Mouse (Mus musculus) neural tube, embryonic 13.5 days (tissue): ENCODE results near the gene Atp6v0e2. TPM values are rescaled to one million over a fixed set of nuclear protein-coding genes. Genes with fewer than 3 reads are reported as not detected.

Source experiments
- ATAC-seq: fragments of 200-750 bp; cut with Nextera tagmentation; 2 replicates; pipeline ENCODE4 v1.8.0; 2017; ENCODE audit warnings: low read depth, mild to moderate bottlenecking, moderate TSS enrichment, moderate library complexity
- H3K27ac ChIP-seq: fragments of 300-500 bp; sonication (generic); replicated peaks from 2 replicates; pipeline ENCODE4 v1.5.1; 2015; ENCODE audit warnings: moderate library complexity, mild to moderate bottlenecking, inconsistent platforms
- H3K27me3 ChIP-seq: fragments of 300-500 bp; sonication (generic); 2 replicates; pipeline ENCODE4 v1.6.1; 2015; ENCODE audit warnings: mild to moderate bottlenecking, inconsistent platforms
- H3K36me3 ChIP-seq: fragments of 300-500 bp; sonication (generic); 2 replicates; pipeline ENCODE4 v1.6.1; 2015; ENCODE audit warnings: mild to moderate bottlenecking, inconsistent platforms
- H3K4me1 ChIP-seq: fragments of 300-500 bp; sonication (generic); replicated peaks from 2 replicates; pipeline ENCODE4 v1.6.1; 2015; ENCODE audit warnings: inconsistent platforms
- H3K4me2 ChIP-seq: fragments of 300-500 bp; sonication (generic); 2 replicates; pipeline ENCODE4 v1.6.1; 2015; ENCODE audit warnings: inconsistent platforms, mild to moderate bottlenecking, moderate library complexity
- H3K4me3 ChIP-seq: fragments of 300-500 bp; sonication (generic); 2 replicates; pipeline ENCODE4 v1.5.1; 2015; ENCODE audit warnings: mild to moderate bottlenecking, inconsistent platforms
- H3K9ac ChIP-seq: fragments of 300-500 bp; sonication (generic); 2 replicates; pipeline ENCODE4 v1.6.1; 2015; ENCODE audit warnings: moderate library complexity, mild to moderate bottlenecking, inconsistent platforms
- H3K9me3 ChIP-seq: fragments of 300-500 bp; sonication (generic); 2 replicates; pipeline ENCODE4 v1.6.1; 2016; ENCODE audit warnings: inconsistent platforms
- WGBS: fragments of 180-500 bp; shearing (Covaris S2); methylation state at CpG from one replicate; pipeline ENCODE4 v1.1.7; 2015; 5-methylcytosine and 5-hydroxymethylcytosine counted together
- polyA plus RNA-seq: library from polyadenylated mRNA; unstranded; fragments of >200 nt; fragmentation: Nextera tagmentation; extraction: Ambion mirVana; gene quantifications from 2 replicates; pipeline ENCODE4 v1.2.1, GENCODE M21; 2015

Gene Atp6v0e2
- 177 and 203 TPM in 2 replicates for polyA plus RNA-seq

DNA sequence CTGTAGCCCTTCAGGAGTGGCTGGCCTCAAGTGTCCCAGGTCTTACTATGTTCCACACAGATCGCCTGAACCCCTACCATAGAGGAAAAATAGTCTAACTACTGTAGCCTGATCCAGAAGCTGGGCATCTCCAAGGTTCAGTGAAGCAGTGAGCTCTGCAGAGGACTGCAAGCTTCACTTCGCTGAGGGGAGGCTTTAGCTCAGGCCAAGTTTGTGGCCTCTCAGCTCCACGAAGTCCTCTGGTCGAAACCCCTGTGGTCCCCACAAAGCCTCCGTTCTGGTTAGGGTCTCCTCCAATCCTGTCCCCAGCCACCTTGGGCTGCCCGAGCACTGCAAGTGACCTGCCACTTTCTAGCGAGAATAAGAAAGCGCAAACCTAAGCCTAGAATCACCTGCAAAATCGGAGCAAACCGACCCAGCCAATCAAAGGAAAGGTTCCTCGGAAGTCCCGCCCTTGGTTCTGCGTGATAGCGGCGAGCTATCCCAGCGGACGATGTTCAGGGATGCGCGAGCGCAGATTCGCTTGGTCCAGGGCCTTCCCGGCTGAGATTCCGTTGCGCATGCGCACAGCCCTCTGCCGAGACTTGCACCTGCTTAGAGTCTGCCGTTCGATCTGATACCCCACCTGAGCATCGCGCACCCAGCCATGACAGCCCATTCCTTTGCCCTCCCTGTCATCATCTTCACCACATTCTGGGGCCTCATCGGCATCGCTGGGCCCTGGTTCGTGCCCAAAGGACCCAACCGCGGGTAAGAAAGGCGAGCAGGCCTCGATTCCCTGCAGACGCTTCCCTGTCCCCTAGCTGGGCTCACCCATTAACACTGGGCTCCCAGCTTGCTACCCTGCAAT, at the start of gene Atp6v0e2:
Gene Atp6v0e2 (plus strand): TSS at position 511 of the 850 bp plus-strand sequence.
- Histone ChIP-seq H3K4me2 (peak within 1 kb of the TSS; percentile 68), H3K9me3 (no peaks in the 10 kb centered on the region), H3K9ac (peak within 1 kb of the TSS; percentile 92), H3K27me3 (no peaks in the 10 kb centered on the region), H3K4me3 (peak within 1 kb of the TSS; percentile 66), H3K36me3 (peaks cover 31% of the 10 kb centered on the region), H3K4me1 (peaks cover 45% of the 10 kb centered on the region), H3K27ac (peak within 1 kb of the TSS; percentile 77)
- peak; percentile 96 for ATAC-seq
- WGBS = 3% methylated on average over 38 of the region's 38 CpGs

GRCm38 (mm10) chr6:48487747-48488725, 49.4 kb upstream of the Atp6v0e2 start:
- no peaks in the 10 kb centered on the region for H3K9me3 ChIP-seq
- ATAC-seq = no peak
- H3K4me2 ChIP-seq = peak overlapping the region; percentile 48
- peaks cover 9% of the 10 kb centered on the region for H3K4me1 ChIP-seq
- 0 out of 2 replicates have a peak overlapping the region, but pooled peaks have one; percentile 44 for H3K9ac ChIP-seq
- no peak overlapping the region for H3K27ac ChIP-seq
- 17% methylated on average over 16 of the region's 25 CpGs for WGBS
- H3K36me3 ChIP-seq = no peaks in the 10 kb centered on the region
- peak overlapping the region; percentile 20 for H3K4me3 ChIP-seq
- H3K27me3 ChIP-seq = no peaks in the 10 kb centered on the region

DNA sequence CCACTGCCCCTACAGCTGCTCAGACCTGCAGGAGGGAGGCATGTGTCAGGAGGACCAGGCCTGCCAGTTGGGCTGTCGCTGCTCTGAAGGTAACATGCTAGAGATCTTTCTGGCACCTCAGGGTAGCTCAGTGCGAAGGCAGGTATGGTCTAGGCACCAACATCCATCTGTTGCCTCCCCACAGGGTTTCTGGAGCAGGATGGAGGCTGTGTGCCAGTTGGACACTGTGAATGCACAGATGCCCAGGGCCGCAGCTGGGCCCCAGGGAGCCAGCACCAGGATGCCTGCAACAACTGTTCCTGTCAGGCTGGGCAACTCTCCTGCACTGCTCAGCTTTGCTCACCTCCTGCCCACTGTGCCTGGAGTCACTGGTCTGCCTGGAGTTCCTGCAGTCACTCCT, 47.7 kb upstream of the Atp6v0e2 start:
- Histone ChIP-seq H3K9ac (no peak overlapping the region), H3K27me3 (no peaks in the 10 kb centered on the region), H3K4me3 (no peak overlapping the region), H3K4me2 (no peak overlapping the region), H3K27ac (no peak overlapping the region), H3K9me3 (no peaks in the 10 kb centered on the region), H3K36me3 (no peaks in the 10 kb centered on the region), H3K4me1 (peaks cover 18% of the 10 kb centered on the region)
- no peak for ATAC-seq
- 89% methylated on average over 3 of the region's 3 CpGs for WGBS

- Histone ChIP-seq H3K4me3 (no peak overlapping the region), H3K36me3 (no peaks in the 10 kb centered on the region), H3K9me3 (no peaks in the 10 kb centered on the region), H3K4me2 (no peak overlapping the region), H3K4me1 (peaks cover 18% of the 10 kb centered on the region), H3K27me3 (no peaks in the 10 kb centered on the region), H3K27ac (no peak overlapping the region), H3K9ac (no peak overlapping the region)
- no peak for ATAC-seq
- 71% methylated on average over 9 of the region's 9 CpGs for WGBS
These were observed 46.1 kb upstream of the Atp6v0e2 start for GRCm38 (mm10) chr6:48491361-48491760.

- Histone ChIP-seq H3K27ac (no peak overlapping the region), H3K4me3 (no peak overlapping the region), H3K36me3 (no peaks in the 10 kb centered on the region), H3K4me2 (no peak overlapping the region), H3K27me3 (no peaks in the 10 kb centered on the region), H3K9me3 (no peaks in the 10 kb centered on the region), H3K4me1 (peaks cover 12% of the 10 kb centered on the region; the same call in 1 of the 2 replicates), H3K9ac (no peak overlapping the region)
- no peak for ATAC-seq
- WGBS = 6% methylated on average over 8 of the region's 8 CpGs
These were observed 44.2 kb upstream of the Atp6v0e2 start for GRCm38 (mm10) chr6:48493136-48493730.

DNA sequence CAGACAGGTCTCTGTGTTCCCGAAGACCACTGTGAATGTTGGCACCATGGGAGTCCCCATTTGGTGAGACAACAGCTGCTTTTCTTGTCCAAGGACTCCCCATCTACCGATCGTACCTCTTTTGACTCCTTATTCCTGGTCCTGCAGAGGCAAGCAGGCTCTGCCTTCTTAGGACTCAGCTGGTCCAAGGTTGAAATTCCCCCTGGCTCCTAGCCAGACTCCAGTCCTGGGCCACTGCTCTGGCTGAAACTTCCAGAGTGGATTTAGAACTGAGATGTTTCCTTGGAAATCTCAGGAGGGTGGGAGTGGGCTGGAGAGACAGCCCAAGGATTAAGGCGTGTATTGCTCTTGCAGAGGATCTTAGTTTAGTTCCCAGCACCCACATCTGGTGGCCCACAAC, 39.9 kb upstream of the Atp6v0e2 start:
- H3K4me1 ChIP-seq = peaks cover 9% of the 10 kb centered on the region; the same call in 1 of the 2 replicates
- WGBS = 91% methylated on average over 4 of the region's 4 CpGs
- no peaks in the 10 kb centered on the region for H3K27me3 ChIP-seq
- no peaks in the 10 kb centered on the region for H3K36me3 ChIP-seq
- H3K4me2 ChIP-seq = no peak overlapping the region
- H3K9me3 ChIP-seq = no peaks in the 10 kb centered on the region
- no peak for ATAC-seq
- H3K9ac ChIP-seq = no peak overlapping the region
- no peak overlapping the region for H3K4me3 ChIP-seq
- H3K27ac ChIP-seq = no peak overlapping the region

GRCm38 (mm10) chr6:48503847-48504240, 33.6 kb upstream of the Atp6v0e2 start:
- no peaks in the 10 kb centered on the region for H3K27me3 ChIP-seq
- H3K9me3 ChIP-seq = no peaks in the 10 kb centered on the region
- no peak overlapping the region for H3K27ac ChIP-seq
- peaks cover 6% of the 10 kb centered on the region; the same call in 1 of the 2 replicates for H3K36me3 ChIP-seq
- no peak overlapping the region; the same call in 1 of the 2 replicates for H3K4me2 ChIP-seq
- H3K4me1 ChIP-seq = peaks cover 12% of the 10 kb centered on the region
- ATAC-seq = peak; percentile 75
- 13% methylated on average over 2 of the region's 2 CpGs for WGBS
- H3K4me3 ChIP-seq = no peak overlapping the region; the same call in 1 of the 2 replicates
- no peak overlapping the region for H3K9ac ChIP-seq

- Histone ChIP-seq H3K4me3 (peak overlapping the region; percentile 76), H3K9me3 (no peaks in the 10 kb centered on the region), H3K9ac (peak overlapping the region; percentile 81), H3K36me3 (peaks cover 7% of the 10 kb centered on the region; the same call in 1 of the 2 replicates), H3K4me1 (peaks cover 12% of the 10 kb centered on the region), H3K27ac (peak overlapping the region; percentile 77), H3K27me3 (no peaks in the 10 kb centered on the region), H3K4me2 (peak overlapping the region; percentile 92)
- under 1% methylated on average over 26 of the region's 26 CpGs for WGBS
- peak; percentile 96 for ATAC-seq
These were observed 33.1 kb upstream of the Atp6v0e2 start for GRCm38 (mm10) chr6:48504241-48504854.

GRCm38 (mm10) chr6:48508087-48508486, 29.3 kb upstream of the Atp6v0e2 start:
- Histone ChIP-seq H3K27ac (no peak overlapping the region), H3K36me3 (peaks cover 31% of the 10 kb centered on the region), H3K27me3 (no peaks in the 10 kb centered on the region), H3K4me2 (no peak overlapping the region), H3K9me3 (no peaks in the 10 kb centered on the region), H3K9ac (no peak overlapping the region), H3K4me3 (no peak overlapping the region), H3K4me1 (peaks cover 12% of the 10 kb centered on the region)
- no peak for ATAC-seq
- WGBS = 83% methylated on average over 4 of the region's 4 CpGs

GRCm38 (mm10) chr6:48510426-48510825, 27.0 kb upstream of the Atp6v0e2 start:
- no peak overlapping the region for H3K4me2 ChIP-seq
- H3K4me3 ChIP-seq = no peak overlapping the region
- 87% methylated on average over 4 of the region's 4 CpGs for WGBS
- ATAC-seq = no peak
- H3K27ac ChIP-seq = no peak overlapping the region
- H3K9me3 ChIP-seq = no peaks in the 10 kb centered on the region
- no peaks in the 10 kb centered on the region for H3K27me3 ChIP-seq
- H3K36me3 ChIP-seq = peaks cover 54% of the 10 kb centered on the region
- no peak overlapping the region for H3K9ac ChIP-seq
- H3K4me1 ChIP-seq = peaks cover 3% of the 10 kb centered on the region; the same call in 1 of the 2 replicates

DNA sequence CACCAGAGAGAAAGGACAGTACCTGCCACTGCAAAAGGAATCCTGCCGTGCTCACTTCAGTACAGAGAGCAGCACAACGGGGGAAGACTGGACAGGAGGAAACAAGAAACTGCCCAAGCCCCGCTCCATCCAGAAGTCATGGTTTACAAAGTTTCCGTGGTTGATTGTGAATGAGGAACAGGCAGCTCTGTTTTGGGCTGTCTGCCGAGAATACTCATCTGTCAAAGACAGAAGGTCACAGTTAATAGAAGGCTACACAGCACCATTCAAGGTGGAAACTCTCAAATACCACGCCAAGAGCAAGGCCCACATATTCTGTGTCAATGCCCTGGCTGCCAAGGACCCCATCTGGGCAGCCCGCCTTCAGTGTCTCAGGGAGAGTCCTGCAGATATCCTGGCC, 25.6 kb upstream of the Atp6v0e2 start:
- no peaks in the 10 kb centered on the region for H3K9me3 ChIP-seq
- no peaks in the 10 kb centered on the region for H3K4me1 ChIP-seq
- WGBS = 89% methylated on average over 7 of the region's 7 CpGs
- H3K27me3 ChIP-seq = no peaks in the 10 kb centered on the region
- H3K4me3 ChIP-seq = no peak overlapping the region
- no peak overlapping the region for H3K27ac ChIP-seq
- peaks cover 68% of the 10 kb centered on the region for H3K36me3 ChIP-seq
- H3K4me2 ChIP-seq = no peak overlapping the region
- ATAC-seq = no peak
- H3K9ac ChIP-seq = no peak overlapping the region
